Mouse (Mus musculus) hindbrain, embryonic 14.5 days (tissue): Measurements from ENCODE around the gene Gm20479. TPM values are rescaled to one million over a fixed set of nuclear protein-coding genes. Genes with fewer than 3 reads are reported as not detected.

ENCODE experiments used
- polyA plus RNA-seq: library from polyadenylated mRNA; unstranded; fragments of >200 nt; fragmentation: Nextera tagmentation; extraction: Ambion mirVana; gene quantifications from 2 replicates; pipeline ENCODE4 v1.2.1, GENCODE M21; 2014

Gm20479 gene
- polyA plus RNA-seq, 1 experiment from 2014 or later, result not detected

Other genes starting within 250 kb of the Gm20479 start
- not detected in 2 replicates for gene Cyp2f2, start 237.5 kb downstream of the Gm20479 start, polyA plus RNA-seq
- 0.17 and 0.19 TPM in 2 replicates for gene Cyp2t4, start 203.7 kb downstream of the Gm20479 start, polyA plus RNA-seq
- gene Egln2, start 190.6 kb downstream of the Gm20479 start, polyA plus RNA-seq, result 55.3 and 55.7 TPM in 2 replicates
- 91.3 and 102 TPM in 2 replicates for gene Rab4b, start 178.5 kb downstream of the Gm20479 start, polyA plus RNA-seq
- not detected in 2 replicates for gene Gm21983, start 176.3 kb downstream of the Gm20479 start, polyA plus RNA-seq
- 24.6 and 28.5 TPM in 2 replicates for gene Mia, start 176.3 kb downstream of the Gm20479 start, polyA plus RNA-seq
- 3.4 and 3.5 TPM in 2 replicates for gene BC024978, start 161.6 kb downstream of the Gm20479 start, polyA plus RNA-seq
- 192 and 195 TPM in 2 replicates for gene Snrpa, start 161.1 kb downstream of the Gm20479 start, polyA plus RNA-seq
- 6.5 and 8.7 TPM in 2 replicates for gene Itpkc, start 128.8 kb downstream of the Gm20479 start, polyA plus RNA-seq
- 17.4 and 17.8 TPM in 2 replicates for gene Coq8b, start 124.4 kb downstream of the Gm20479 start, polyA plus RNA-seq
- gene Numbl, start 99.0 kb downstream of the Gm20479 start, polyA plus RNA-seq, result 36.2 and 39.2 TPM in 2 replicates
- gene Ltbp4, start 19.7 kb downstream of the Gm20479 start, polyA plus RNA-seq, result 10.4 TPM in 2 replicates
- gene Shkbp1, start 1.4 kb downstream of the Gm20479 start, polyA plus RNA-seq, result 30.6 and 34.6 TPM in 2 replicates
- 4.0 and 4.2 TPM in 2 replicates for gene Sptbn4, start 90.3 kb upstream of the Gm20479 start, polyA plus RNA-seq
- 17.7 and 25.4 TPM in 2 replicates for gene Blvrb, start 90.6 kb upstream of the Gm20479 start, polyA plus RNA-seq
- 8.4 and 9.3 TPM in 2 replicates for gene Sertad3, start 116.3 kb upstream of the Gm20479 start, polyA plus RNA-seq
- gene Sertad1, start 129.5 kb upstream of the Gm20479 start, polyA plus RNA-seq, result 7.9 and 8.9 TPM in 2 replicates
- 0.50 and 0.93 TPM in 2 replicates for gene Prx, start 141.9 kb upstream of the Gm20479 start, polyA plus RNA-seq
- gene Hipk4, start 165.8 kb upstream of the Gm20479 start, polyA plus RNA-seq, result 1.2 and 1.5 TPM in 2 replicates
- gene Pld3, start 195.8 kb upstream of the Gm20479 start, polyA plus RNA-seq, result 156 and 193 TPM in 2 replicates
- gene 2310022A10Rik, start 195.8 kb upstream of the Gm20479 start, polyA plus RNA-seq, result 25.1 and 26.4 TPM in 2 replicates
- gene Akt2, start 234.1 kb upstream of the Gm20479 start, polyA plus RNA-seq, result 51.1 and 62.7 TPM in 2 replicates